Mouse (Mus musculus) brain, embryonic 14.5 days (tissue): Measurements from ENCODE around the gene Fbxo42.

Source experiments
- CTCF ChIP-seq: fragments of 200-500 bp; IDR thresholded peaks from 2 replicates; pipeline ENCODE4 v1.5.1; 2012; ENCODE audit warnings: inconsistent platforms, mild to moderate bottlenecking, moderate library complexity, borderline replicate concordance; ENCODE audit not compliant: insufficient read depth, insufficient read length; ENCODE audit errors: extremely low read depth
- POLR2A ChIP-seq: fragments of 200-500 bp; IDR thresholded peaks from 2 replicates; pipeline ENCODE4 v1.6.1; 2012; ENCODE audit warnings: mild to moderate bottlenecking, inconsistent platforms, borderline replicate concordance; ENCODE audit not compliant: poor library complexity, insufficient read depth, insufficient read length, severe bottlenecking; ENCODE audit errors: extremely low read depth

DNA sequence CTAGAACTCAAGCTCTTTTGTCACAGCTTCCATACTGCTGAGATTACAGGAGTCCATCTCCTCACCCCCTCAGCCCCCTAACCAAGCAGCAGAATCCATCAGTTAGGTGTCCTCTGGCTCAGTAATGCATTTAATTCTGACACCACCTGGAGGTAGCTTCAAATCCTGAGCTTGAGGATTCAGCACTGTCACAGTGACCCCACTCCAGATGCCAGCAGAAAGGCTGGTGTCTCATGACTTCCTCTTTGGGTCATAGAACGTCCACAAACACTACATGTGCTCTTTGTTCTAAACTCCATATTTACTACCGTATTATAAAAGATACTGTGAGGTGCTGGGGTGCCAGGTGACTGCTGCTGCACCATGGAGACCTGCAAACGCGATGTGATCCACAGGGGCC is 9.8 kb downstream of the Fbxo42 start:
- TF ChIP-seq CTCF (no peak), POLR2A (no peak)
